Mouse (Mus musculus) midbrain, embryonic 13.5 days (tissue): ENCODE measurements around the gene Mbd3. TPM values are rescaled to one million over a fixed set of nuclear protein-coding genes. Genes with fewer than 3 reads are reported as not detected.

Source experiments
- ATAC-seq: fragments of 200-750 bp; cut with Nextera tagmentation; 2 replicates; pipeline ENCODE4 v1.8.0; 2017; ENCODE audit warnings: mild to moderate bottlenecking, moderate TSS enrichment, moderate library complexity
- H3K27ac ChIP-seq: fragments of 300-500 bp; sonication (generic); 2 replicates; pipeline ENCODE4 v1.5.1; 2015; ENCODE audit warnings: inconsistent platforms, mild to moderate bottlenecking, moderate library complexity
- H3K27me3 ChIP-seq: fragments of 300-500 bp; sonication (generic); 2 replicates; pipeline ENCODE4 v1.6.1; 2015; ENCODE audit warnings: mild to moderate bottlenecking, inconsistent platforms
- H3K36me3 ChIP-seq: fragments of 300-500 bp; sonication (generic); 2 replicates; pipeline ENCODE4 v1.6.1; 2015; ENCODE audit warnings: mild to moderate bottlenecking, inconsistent platforms
- H3K4me1 ChIP-seq: fragments of 300-500 bp; sonication (generic); replicated peaks from 2 replicates; pipeline ENCODE4 v1.6.1; 2015; ENCODE audit warnings: inconsistent platforms
- H3K4me2 ChIP-seq: fragments of 300-500 bp; sonication (generic); replicated peaks from 2 replicates; pipeline ENCODE4 v1.6.1; 2015; ENCODE audit warnings: moderate library complexity, mild to moderate bottlenecking, inconsistent platforms
- H3K4me3 ChIP-seq: fragments of 300-500 bp; sonication (generic); replicated peaks from 2 replicates; pipeline ENCODE4 v1.5.1; 2015; ENCODE audit warnings: mild to moderate bottlenecking, inconsistent platforms
- H3K9ac ChIP-seq: fragments of 300-500 bp; sonication (generic); replicated peaks from 2 replicates; pipeline ENCODE4 v1.6.1; 2015; ENCODE audit warnings: mild to moderate bottlenecking, inconsistent platforms
- H3K9me3 ChIP-seq: fragments of 300-500 bp; sonication (generic); 2 replicates; pipeline ENCODE4 v1.6.1; 2016; ENCODE audit warnings: mild to moderate bottlenecking, inconsistent platforms
- WGBS: fragments of 180-500 bp; shearing (Covaris S2); methylation state at CpG from one replicate; pipeline ENCODE4 v1.1.7; 2015; 5-methylcytosine and 5-hydroxymethylcytosine counted together
- polyA plus RNA-seq: library from polyadenylated mRNA; unstranded; fragments of >200 nt; fragmentation: Nextera tagmentation; extraction: Ambion mirVana; gene quantifications from 2 replicates; pipeline ENCODE4 v1.2.1, GENCODE M21; 2015

Gene Mbd3
- polyA plus RNA-seq, 1 experiment from 2014 or later: 257 TPM

DNA sequence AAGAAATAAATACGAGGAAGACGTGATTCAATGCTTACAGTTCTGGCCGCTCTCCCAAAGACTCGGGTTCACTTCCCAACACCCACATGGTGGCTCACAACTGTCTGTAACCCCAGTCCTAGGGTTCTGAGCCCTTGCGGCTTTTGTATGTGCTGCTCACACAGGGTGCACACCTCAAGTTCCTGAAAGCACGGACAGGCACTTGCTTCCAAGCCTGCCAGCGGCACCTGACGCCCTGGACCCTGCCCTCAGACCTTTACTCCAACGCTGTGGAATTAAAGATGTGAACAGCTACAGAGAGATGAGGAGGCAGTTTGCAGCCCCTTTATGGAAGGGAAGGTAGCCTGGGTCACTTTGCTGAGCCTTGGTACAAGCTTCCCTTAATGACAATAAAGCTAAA is 8.7 kb downstream of the Mbd3 start:
- Histone ChIP-seq H3K4me2 (no peak overlapping the region), H3K9me3 (no peaks in the 10 kb centered on the region), H3K4me3 (no peak overlapping the region), H3K4me1 (peaks cover 10% of the 10 kb centered on the region), H3K27me3 (no peaks in the 10 kb centered on the region), H3K36me3 (peaks cover 60% of the 10 kb centered on the region), H3K9ac (no peak overlapping the region), H3K27ac (no peak overlapping the region)
- ATAC-seq: no peak
- WGBS: 87% methylated on average over 9 of the region's 9 CpGs

DNA sequence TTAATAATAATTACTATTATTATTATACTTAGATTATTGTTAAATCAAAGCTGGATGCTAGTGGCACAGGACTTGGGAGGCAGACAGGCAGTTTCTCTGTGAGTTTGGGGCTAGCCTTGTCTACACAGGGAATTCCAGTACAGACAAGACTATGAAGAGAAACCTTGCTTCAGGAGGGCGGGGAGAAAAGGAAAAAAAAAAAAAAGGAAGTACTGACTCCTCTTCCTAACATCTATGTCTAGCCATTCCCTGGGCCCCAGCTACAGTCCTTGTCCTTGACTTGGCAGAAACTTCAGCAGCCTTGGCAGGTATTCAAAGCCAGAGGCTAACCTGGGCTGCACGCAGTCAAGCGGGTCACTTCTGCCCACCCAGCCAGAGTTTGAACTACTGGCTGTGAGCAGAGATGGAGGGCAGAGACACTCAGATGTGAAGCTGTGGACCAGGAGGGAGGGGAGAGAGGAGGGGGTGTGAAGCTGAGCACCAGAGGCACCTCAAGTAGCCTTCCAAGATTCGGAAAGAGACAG is 10.1 kb downstream of the Mbd3 start:
- ATAC-seq: no peak
- 78% methylated on average over 4 of the region's 4 CpGs for WGBS
- Histone ChIP-seq H3K27me3 (no peaks in the 10 kb centered on the region), H3K4me3 (no peak overlapping the region), H3K9me3 (no peaks in the 10 kb centered on the region), H3K36me3 (peaks cover 56% of the 10 kb centered on the region), H3K27ac (no peak overlapping the region), H3K4me1 (peaks cover 19% of the 10 kb centered on the region), H3K9ac (no peak overlapping the region), H3K4me2 (no peak overlapping the region)

DNA sequence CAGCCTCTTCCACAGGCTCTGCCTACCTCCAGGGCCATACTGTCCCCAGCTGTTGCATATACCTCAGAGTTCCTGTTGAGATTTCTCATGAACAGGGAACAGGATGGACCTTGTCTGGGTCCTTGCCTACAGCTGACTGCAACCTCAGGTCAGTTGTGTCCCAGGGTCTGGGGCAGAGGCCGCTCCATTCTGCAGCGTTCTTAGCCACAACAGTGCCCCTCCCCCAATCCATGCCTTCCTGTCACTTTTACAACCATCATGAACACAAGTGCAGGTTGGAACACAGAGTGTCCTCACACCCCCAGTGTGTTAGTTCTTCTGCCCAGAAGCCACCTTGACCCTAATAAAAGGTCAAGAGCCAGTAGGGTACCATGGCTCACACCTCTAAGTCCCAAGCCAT is 10.6 kb downstream of the Mbd3 start:
- H3K4me2 ChIP-seq: peak overlapping the region; percentile 98; the same call in 1 of the 2 replicates
- no peak for ATAC-seq
- no peaks in the 10 kb centered on the region for H3K9me3 ChIP-seq
- 25% methylated on average over 2 of the region's 2 CpGs for WGBS
- no peaks in the 10 kb centered on the region for H3K27me3 ChIP-seq
- peak overlapping the region; percentile 100; the same call in 1 of the 2 replicates for H3K4me3 ChIP-seq
- H3K36me3 ChIP-seq: peaks cover 56% of the 10 kb centered on the region
- H3K27ac ChIP-seq: peak overlapping the region; percentile 59; the same call in 1 of the 2 replicates
- peaks cover 24% of the 10 kb centered on the region for H3K4me1 ChIP-seq
- H3K9ac ChIP-seq: no peak overlapping the region

DNA sequence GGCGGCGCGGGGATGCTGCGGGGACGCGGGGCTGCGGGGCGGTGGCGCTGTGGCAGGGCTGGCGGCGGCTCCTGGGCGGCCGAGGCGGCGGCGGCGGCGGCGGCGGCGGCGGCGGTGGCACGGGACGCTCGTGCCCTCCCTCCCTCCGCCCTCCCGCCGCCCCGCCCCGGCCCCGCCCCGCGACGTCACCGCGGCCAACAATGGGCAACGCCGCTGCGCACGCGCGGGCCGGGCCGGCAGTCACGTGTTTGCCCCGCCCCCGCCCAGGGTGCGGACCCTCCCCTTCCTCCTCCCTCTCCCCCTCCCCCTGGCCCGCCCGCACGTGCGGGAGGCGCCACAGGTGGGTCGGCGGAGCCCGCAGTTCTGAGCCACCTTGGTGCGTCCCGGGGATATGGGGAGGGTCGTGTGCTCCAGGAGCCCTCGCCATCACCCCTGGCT is 11.8 kb downstream of the Mbd3 start, which contains the start of gene Mex3d:
Gene Mex3d, minus strand, starts transcription at position 138 of the 438 bp plus-strand sequence.
- H3K9ac ChIP-seq: peak within 1 kb of the TSS; percentile 100
- H3K4me2 ChIP-seq: peak within 1 kb of the TSS; percentile 98
- peaks cover 56% of the 10 kb centered on the region for H3K36me3 ChIP-seq
- WGBS: 0% methylated on average over 7 of the region's 61 CpGs
- peak within 1 kb of the TSS; percentile 100 for H3K4me3 ChIP-seq
- H3K4me1 ChIP-seq: peaks cover 36% of the 10 kb centered on the region
- H3K9me3 ChIP-seq: no peaks in the 10 kb centered on the region
- peak within 1 kb of the TSS; percentile 99 for H3K27ac ChIP-seq
- no peaks in the 10 kb centered on the region for H3K27me3 ChIP-seq
- ATAC-seq: peak; percentile 32; the same call in 1 of the 2 replicates

DNA sequence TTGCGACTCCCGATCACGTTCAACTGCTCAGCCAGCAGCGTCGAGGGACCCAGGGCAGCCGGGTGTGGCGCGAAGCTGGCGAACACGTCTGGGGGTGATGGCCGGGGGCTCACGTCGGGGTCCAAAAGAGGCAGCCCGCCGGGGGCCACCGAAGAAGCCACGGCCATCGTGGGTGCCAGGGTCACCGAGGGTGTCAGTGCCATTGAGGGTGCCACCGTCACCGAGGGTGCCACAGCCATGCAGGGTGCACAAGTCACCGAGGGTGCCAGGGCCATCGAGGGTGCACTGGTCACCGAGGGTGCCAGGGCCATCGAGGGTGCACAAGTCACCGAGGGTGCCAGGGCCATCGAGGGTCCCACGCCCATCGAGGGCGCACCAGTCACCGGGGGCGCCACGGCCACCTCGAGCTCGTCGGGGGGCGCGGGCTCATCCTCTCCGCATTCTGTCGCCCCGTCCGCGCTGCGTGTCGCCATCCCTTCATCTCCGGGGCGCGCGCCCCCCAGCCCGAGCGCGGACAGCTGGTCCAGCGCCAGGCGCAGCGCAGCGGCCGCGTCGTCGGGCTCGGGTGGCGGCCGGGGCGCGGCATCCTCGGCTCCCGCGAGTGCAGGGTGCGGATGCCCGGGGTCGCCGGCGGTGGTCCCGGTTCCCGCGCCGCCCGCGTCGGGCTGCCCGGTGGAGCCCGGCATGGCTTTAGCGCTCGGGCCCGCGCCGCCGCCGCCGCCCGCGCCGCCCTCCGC is 12.4 kb downstream of the Mbd3 start:
- H3K4me2 ChIP-seq: peak overlapping the region; percentile 98
- peak overlapping the region; percentile 99 for H3K27ac ChIP-seq
- ATAC-seq: no peak
- no peaks in the 10 kb centered on the region for H3K27me3 ChIP-seq
- H3K4me1 ChIP-seq: peaks cover 40% of the 10 kb centered on the region
- H3K4me3 ChIP-seq: peak overlapping the region; percentile 100
- under 1% methylated on average over 69 of the region's 94 CpGs for WGBS
- H3K9ac ChIP-seq: peak overlapping the region; percentile 100
- H3K9me3 ChIP-seq: no peaks in the 10 kb centered on the region
- peaks cover 56% of the 10 kb centered on the region for H3K36me3 ChIP-seq

DNA sequence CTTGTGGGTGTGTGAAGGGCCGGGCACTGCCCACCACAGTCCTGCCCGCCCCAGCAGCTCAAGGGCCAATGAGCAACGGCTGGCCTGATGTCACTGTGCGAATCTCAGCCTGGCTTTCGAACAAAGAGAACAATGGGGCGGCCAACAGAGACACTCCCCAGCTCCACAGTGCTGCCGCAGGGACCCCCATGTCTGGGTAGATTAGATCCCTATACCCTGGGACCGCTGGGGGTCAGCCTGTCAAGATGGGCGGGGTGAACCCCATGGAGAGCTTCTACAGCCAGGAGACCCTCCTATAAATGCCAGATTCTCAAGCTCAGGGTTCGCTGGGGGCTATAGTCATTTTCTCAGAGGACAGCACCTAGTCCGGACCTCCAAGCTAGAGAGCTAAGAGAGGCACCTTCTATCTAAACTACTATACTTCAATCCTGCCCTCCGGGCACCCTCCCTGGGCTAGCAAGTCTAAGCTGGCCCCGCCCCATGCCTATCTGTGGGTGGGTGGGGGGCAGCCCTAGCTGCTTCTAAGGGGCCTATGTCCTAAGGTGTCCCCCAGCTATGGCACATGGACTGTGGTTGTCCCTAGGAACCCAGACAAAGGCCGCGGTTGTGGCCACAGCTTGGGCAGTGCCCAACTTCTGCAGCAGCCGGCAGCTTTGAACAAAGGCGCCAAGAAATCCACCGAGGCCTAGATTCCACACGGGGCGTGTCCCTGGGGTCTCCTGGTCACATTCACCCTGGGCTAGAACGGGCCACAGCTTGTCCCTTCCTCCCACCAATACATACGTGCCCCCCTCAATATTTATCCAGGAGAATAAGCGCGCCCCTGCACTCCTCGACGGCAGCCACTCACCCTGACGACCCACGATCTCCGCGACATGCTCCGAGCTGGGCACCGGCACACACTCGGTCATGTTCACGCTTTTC is 13.3 kb downstream of the Mbd3 start:
- peaks cover 56% of the 10 kb centered on the region for H3K36me3 ChIP-seq
- H3K27ac ChIP-seq: peak overlapping the region; percentile 99
- H3K9ac ChIP-seq: peak overlapping the region; percentile 100
- H3K27me3 ChIP-seq: no peaks in the 10 kb centered on the region
- H3K4me2 ChIP-seq: peak overlapping the region; percentile 98
- H3K4me3 ChIP-seq: peak overlapping the region; percentile 100
- H3K4me1 ChIP-seq: peaks cover 48% of the 10 kb centered on the region
- no peaks in the 10 kb centered on the region for H3K9me3 ChIP-seq
- WGBS: under 1% methylated on average over 34 of the region's 34 CpGs
- peak; percentile 83 for ATAC-seq

DNA sequence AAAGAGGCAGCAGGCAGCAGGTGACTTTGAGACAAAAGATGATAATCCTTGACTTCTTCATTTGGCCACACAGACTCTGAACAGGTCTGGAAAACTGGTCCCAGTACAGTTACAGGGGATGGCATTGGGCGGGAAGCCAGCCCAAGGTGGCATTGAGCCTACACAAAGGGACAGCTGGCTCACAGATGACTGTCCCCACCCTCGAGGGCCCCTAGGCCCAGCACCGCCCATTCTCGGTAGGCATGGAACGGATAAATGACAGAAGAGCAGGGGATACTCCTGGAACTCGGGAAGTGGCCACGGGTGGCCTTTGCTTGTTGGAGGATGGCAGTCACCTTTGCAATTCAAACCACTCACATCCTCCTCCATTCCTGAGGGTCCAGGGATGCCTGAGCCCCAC is 14.0 kb downstream of the Mbd3 start:
- ATAC-seq: peak; percentile 26
- Histone ChIP-seq H3K4me1 (peaks cover 54% of the 10 kb centered on the region), H3K9ac (peak overlapping the region; percentile 100), H3K9me3 (no peaks in the 10 kb centered on the region), H3K36me3 (peaks cover 54% of the 10 kb centered on the region), H3K4me3 (peak overlapping the region; percentile 100), H3K27ac (peak overlapping the region; percentile 99), H3K27me3 (no peaks in the 10 kb centered on the region), H3K4me2 (peak overlapping the region; percentile 98)
- 6% methylated on average over 7 of the region's 7 CpGs for WGBS

DNA sequence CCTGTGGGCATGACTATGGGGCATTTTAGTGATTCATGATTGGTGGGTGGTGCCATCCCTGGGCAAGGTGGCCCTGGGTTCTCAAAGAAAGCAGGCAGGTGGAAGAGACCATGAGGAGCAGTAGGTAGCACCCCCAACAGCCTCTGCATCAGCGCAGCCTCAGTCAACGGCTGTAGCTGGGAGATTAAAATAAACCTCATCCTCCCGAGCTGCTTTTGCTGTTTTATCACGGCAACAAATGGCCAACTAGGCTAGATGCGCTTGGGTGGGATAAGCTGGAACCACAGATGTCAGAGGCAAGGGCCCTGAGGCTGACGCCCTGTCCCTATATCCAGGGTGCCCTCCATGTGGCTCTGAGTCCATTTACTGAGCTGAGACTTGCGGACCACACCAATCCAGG is 14.6 kb downstream of the Mbd3 start:
- Histone ChIP-seq H3K27me3 (no peaks in the 10 kb centered on the region), H3K36me3 (peaks cover 53% of the 10 kb centered on the region), H3K9ac (peak overlapping the region; percentile 100), H3K27ac (peak overlapping the region; percentile 99), H3K4me1 (peaks cover 54% of the 10 kb centered on the region), H3K9me3 (no peaks in the 10 kb centered on the region), H3K4me2 (peak overlapping the region; percentile 98), H3K4me3 (peak overlapping the region; percentile 100)
- no peak for ATAC-seq
- 69% methylated on average over 7 of the region's 7 CpGs for WGBS

DNA sequence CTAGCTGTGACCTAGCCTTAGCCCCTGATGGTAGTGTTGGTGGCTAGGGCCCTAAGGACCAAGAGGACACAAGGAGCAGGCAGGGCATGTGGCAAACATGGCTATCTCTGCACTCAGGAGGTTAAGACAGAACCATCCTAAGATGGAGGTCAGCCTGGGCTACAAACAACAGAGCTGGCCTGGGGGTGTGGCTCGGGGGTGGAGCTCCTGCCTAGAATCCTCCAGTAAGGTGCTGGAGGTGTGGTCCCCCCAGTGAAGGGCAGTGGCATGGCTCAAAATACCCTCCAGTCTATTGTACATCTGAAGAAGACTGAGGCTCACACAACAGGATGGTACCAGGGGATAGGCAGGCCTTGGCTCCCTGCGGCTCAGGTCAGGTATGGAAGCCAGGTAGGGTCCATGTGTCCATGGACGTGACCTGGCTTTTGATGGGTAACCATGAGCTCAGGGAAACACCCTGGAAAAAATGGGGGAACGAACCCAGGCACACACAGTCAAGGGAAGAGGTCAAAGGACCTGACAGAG is 15.2 kb downstream of the Mbd3 start:
- ATAC-seq: no peak
- peak overlapping the region; percentile 99; the same call in 1 of the 2 replicates for H3K27ac ChIP-seq
- H3K36me3 ChIP-seq: peaks cover 58% of the 10 kb centered on the region
- WGBS: 87% methylated on average over 4 of the region's 4 CpGs
- peak overlapping the region; percentile 98 for H3K4me2 ChIP-seq
- peaks cover 54% of the 10 kb centered on the region for H3K4me1 ChIP-seq
- no peaks in the 10 kb centered on the region for H3K27me3 ChIP-seq
- peak overlapping the region; percentile 100 for H3K9ac ChIP-seq
- H3K9me3 ChIP-seq: no peaks in the 10 kb centered on the region
- H3K4me3 ChIP-seq: peak overlapping the region; percentile 100

DNA sequence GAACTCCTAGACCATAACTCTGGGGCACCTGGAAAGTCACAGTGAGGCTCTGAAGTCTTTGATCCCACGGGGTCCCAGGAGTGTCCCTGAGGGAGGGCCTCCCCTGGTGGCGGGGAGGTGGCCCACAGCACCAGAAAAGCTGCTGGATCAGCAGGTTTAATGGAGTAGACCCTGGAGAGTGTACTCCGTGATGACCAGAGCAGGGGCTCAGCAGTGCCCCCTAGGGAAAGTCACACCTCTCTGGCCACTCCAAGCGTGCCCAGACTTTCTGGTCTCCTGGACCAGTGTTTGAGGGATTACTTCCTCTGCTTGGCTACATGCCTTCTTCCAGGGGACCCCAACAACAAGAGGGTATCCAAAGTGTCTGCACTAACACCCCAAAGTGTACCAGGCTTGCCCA is 15.9 kb downstream of the Mbd3 start:
- 0 out of 2 replicates have a peak overlapping the region, but pooled peaks have one; percentile 15 for H3K27ac ChIP-seq

DNA sequence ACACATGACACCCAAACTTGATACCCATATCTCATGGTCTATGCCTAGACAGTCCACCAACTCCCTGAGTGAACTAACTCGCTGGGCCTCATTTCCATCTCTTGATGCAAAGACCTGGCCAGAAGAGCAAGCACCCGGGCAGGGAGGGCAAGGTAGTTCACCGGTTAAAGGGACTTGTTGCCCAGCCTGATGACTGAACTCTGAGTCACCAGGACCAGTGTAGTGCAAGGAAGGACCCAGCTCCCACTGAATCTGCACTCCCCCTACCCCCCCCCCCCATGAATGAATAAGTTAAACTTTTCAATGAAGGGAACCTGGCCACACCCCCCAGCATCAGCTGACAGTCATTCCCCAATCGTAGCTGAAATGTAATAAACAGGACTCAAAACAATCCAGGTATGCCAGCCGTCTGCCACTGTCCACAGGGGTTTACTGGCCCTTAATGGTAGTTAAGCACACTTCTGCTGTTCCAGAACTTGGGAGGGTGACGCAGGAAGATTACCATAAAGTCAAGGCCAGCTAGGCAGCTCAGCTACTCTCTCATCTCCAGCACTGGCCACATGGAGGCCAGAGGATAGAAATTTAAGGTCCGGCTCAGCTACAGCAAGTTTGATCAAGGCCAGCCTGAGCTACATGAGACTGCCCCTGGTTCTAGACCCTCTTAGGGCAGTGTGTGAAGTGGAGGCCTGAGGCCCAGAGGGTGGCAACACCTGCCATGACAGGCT is 16.5 kb downstream of the Mbd3 start:
- 0 out of 2 replicates have a peak overlapping the region, but pooled peaks have one; percentile 15 for H3K27ac ChIP-seq
- H3K4me2 ChIP-seq: peak overlapping the region; percentile 98
- H3K27me3 ChIP-seq: no peaks in the 10 kb centered on the region
- peaks cover 47% of the 10 kb centered on the region for H3K4me1 ChIP-seq
- peak overlapping the region; percentile 100 for H3K4me3 ChIP-seq
- peak overlapping the region; percentile 100 for H3K9ac ChIP-seq
- 86% methylated on average over 7 of the region's 7 CpGs for WGBS
- H3K36me3 ChIP-seq: peaks cover 59% of the 10 kb centered on the region
- H3K9me3 ChIP-seq: no peaks in the 10 kb centered on the region
- ATAC-seq: no peak

More for the DNA sequence above, 15.9 kb downstream of the Mbd3 start:
- peaks cover 54% of the 10 kb centered on the region for H3K4me1 ChIP-seq
- no peak for ATAC-seq
- peak overlapping the region; percentile 100 for H3K9ac ChIP-seq
- WGBS: 66% methylated on average over 4 of the region's 4 CpGs
- H3K4me2 ChIP-seq: peak overlapping the region; percentile 98
- H3K36me3 ChIP-seq: peaks cover 59% of the 10 kb centered on the region
- H3K27me3 ChIP-seq: no peaks in the 10 kb centered on the region
- H3K9me3 ChIP-seq: no peaks in the 10 kb centered on the region
- peak overlapping the region; percentile 100 for H3K4me3 ChIP-seq
